Mouse (Mus musculus): ENCODE data around the gene Agbl1.
"Not testable (repeated sequence)": the region's sequence is repeated elsewhere in the genome, so short reads cannot be mapped to it uniquely, and the experiment has no call there.

Agbl1 gene

GRCm38 (mm10) chr7:76562506-76562905, 332.8 kb downstream of the Agbl1 start:
- DNase-seq (ENCODE audit: low spot score in 2 of 2), result no peak

- no peak for DNase-seq (ENCODE audit: low spot score in 2 of 2)
Measured at GRCm38 (mm10) chr7:76594566-76595079, 364.9 kb downstream of the Agbl1 start.

GRCm38 (mm10) chr7:76597812-76598211, 368.1 kb downstream of the Agbl1 start:
- DNase-seq (ENCODE audit: low spot score in 2 of 2), result no peak

GRCm38 (mm10) chr7:76600050-76600690, 370.5 kb downstream of the Agbl1 start:
- no peak for DNase-seq (ENCODE audit: low spot score in 2 of 2)

- no peak for DNase-seq (ENCODE audit: low spot score in 2 of 2)
Measured at GRCm38 (mm10) chr7:76629528-76629927, 399.8 kb downstream of the Agbl1 start.

GRCm38 (mm10) chr7:76650984-76651383, 421.3 kb downstream of the Agbl1 start:
- DNase-seq (ENCODE audit: low spot score in 2 of 2), result no peak

GRCm38 (mm10) chr7:76661072-76661471, 431.4 kb downstream of the Agbl1 start:
- no peak for DNase-seq (ENCODE audit: low spot score in 2 of 2)

GRCm38 (mm10) chr7:76674856-76675255, 445.2 kb downstream of the Agbl1 start:
- no peak for DNase-seq (ENCODE audit: low spot score in 2 of 2)

- no peak for DNase-seq (ENCODE audit: low spot score in 2 of 2)
Measured at GRCm38 (mm10) chr7:76701224-76701623, 471.5 kb downstream of the Agbl1 start.

GRCm38 (mm10) chr7:76732220-76732619, 502.5 kb downstream of the Agbl1 start:
- not testable (repeated sequence) for DNase-seq (ENCODE audit: low spot score in 2 of 2)

- DNase-seq (ENCODE audit: low spot score in 2 of 2), result no peak
Measured at GRCm38 (mm10) chr7:76777237-76777855, 547.7 kb downstream of the Agbl1 start.

GRCm38 (mm10) chr7:76780446-76780845, 550.8 kb downstream of the Agbl1 start:
- no peak for DNase-seq (ENCODE audit: low spot score in 2 of 2)

GRCm38 (mm10) chr7:76788561-76789306, 559.0 kb downstream of the Agbl1 start:
- DNase-seq (ENCODE audit: low spot score in 2 of 2), result no peak

- DNase-seq (ENCODE audit: low spot score in 2 of 2), result no peak
Measured at GRCm38 (mm10) chr7:76790041-76790440, 560.4 kb downstream of the Agbl1 start.

- DNase-seq (ENCODE audit: low spot score in 2 of 2), result no peak
Measured at GRCm38 (mm10) chr7:76791247-76791646, 561.6 kb downstream of the Agbl1 start.

- no peak for DNase-seq (ENCODE audit: low spot score in 2 of 2)
Measured at GRCm38 (mm10) chr7:76810003-76810402, 580.3 kb downstream of the Agbl1 start.

- no peak for DNase-seq (ENCODE audit: low spot score in 2 of 2)
Measured at GRCm38 (mm10) chr7:76820571-76820970, 590.9 kb downstream of the Agbl1 start.

- DNase-seq (ENCODE audit: low spot score in 2 of 2), result no peak
Measured at GRCm38 (mm10) chr7:76842146-76842545, 612.5 kb downstream of the Agbl1 start.

GRCm38 (mm10) chr7:76889416-76890209, 659.9 kb downstream of the Agbl1 start:
- no peak for DNase-seq (ENCODE audit: low spot score in 2 of 2)

GRCm38 (mm10) chr7:76904096-76904495, 674.4 kb downstream of the Agbl1 start:
- DNase-seq (ENCODE audit: low spot score in 2 of 2), result no peak

GRCm38 (mm10) chr7:76911672-76912071, 682.0 kb downstream of the Agbl1 start:
- DNase-seq (ENCODE audit: low spot score in 2 of 2), result no peak

GRCm38 (mm10) chr7:76918871-76919270, 689.2 kb downstream of the Agbl1 start:
- DNase-seq (ENCODE audit: low spot score in 2 of 2), result no peak

All from natural killer cell, adult 2 months (primary cell).